Mouse (Mus musculus): Measurements from ENCODE around the gene Mxd4.

- TF ChIP-seq CTCF (IDR thresholded peaks at IDR 0.05; ENCODE audit: borderline replicate concordance, insufficient read depth, low read length) (no peak), POLR2A (IDR thresholded peaks at IDR 0.05; ENCODE audit: low read depth, low read length) (no peak)
Observed at GRCm38 (mm10) chr5:34213659-34214058, 26.1 kb upstream of the Mxd4 start.

All from embryonic fibroblast, embryonic 13.5 days (primary cell).